Mouse (Mus musculus) hindbrain, embryonic 11.5 days (tissue): ENCODE results near the gene Aatk. TPM values are rescaled to one million over a fixed set of nuclear protein-coding genes. Genes with fewer than 3 reads are reported as not detected.

ENCODE experiments used
- ATAC-seq: fragments of 200-750 bp; cut with Nextera tagmentation; 2 replicates; pipeline ENCODE4 v1.8.0; 2017; ENCODE audit warnings: mild to moderate bottlenecking, moderate TSS enrichment, moderate library complexity; ENCODE audit not compliant: low FRiP score
- DNase-seq: peaks from one replicate; pipeline ENCODE4 v3.0.0-alpha.2; 2015; ENCODE audit warnings: low spot score
- H3K27ac ChIP-seq: fragments of 300-500 bp; sonication (generic); 2 replicates; pipeline ENCODE4 v1.5.1; 2014; ENCODE audit warnings: mild to moderate bottlenecking, low read depth, low read length
- H3K27me3 ChIP-seq: fragments of 300-500 bp; sonication (generic); 2 replicates; pipeline ENCODE4 v1.6.1; 2014; ENCODE audit warnings: mild to moderate bottlenecking, low read length, moderate library complexity, mixed read lengths; ENCODE audit not compliant: control insufficient read depth, insufficient read depth
- H3K36me3 ChIP-seq: fragments of 300-500 bp; sonication (generic); 2 replicates; pipeline ENCODE4 v1.6.1; 2014; ENCODE audit warnings: mild to moderate bottlenecking, low read length, moderate library complexity, mixed read lengths; ENCODE audit not compliant: control insufficient read depth, insufficient read depth
- H3K4me1 ChIP-seq: fragments of 300-500 bp; sonication (generic); replicated peaks from 2 replicates; pipeline ENCODE4 v1.6.1; 2014; ENCODE audit warnings: low read length, mixed read lengths; ENCODE audit not compliant: control insufficient read depth, insufficient read depth
- H3K4me2 ChIP-seq: fragments of 300-500 bp; sonication (generic); replicated peaks from 2 replicates; pipeline ENCODE4 v1.6.1; 2014; ENCODE audit warnings: mild to moderate bottlenecking, low read depth, low read length
- H3K4me3 ChIP-seq: fragments of 300-500 bp; sonication (generic); 2 replicates; pipeline ENCODE4 v1.5.1; 2014; ENCODE audit warnings: low read depth, low read length
- H3K9ac ChIP-seq: fragments of 300-500 bp; sonication (generic); 2 replicates; pipeline ENCODE4 v1.6.1; 2014; ENCODE audit warnings: low read depth, low read length
- H3K9me3 ChIP-seq: fragments of 300-500 bp; sonication (generic); 2 replicates; pipeline ENCODE4 v1.6.1; 2016; ENCODE audit warnings: low read length; ENCODE audit not compliant: control insufficient read depth
- WGBS: fragments of 180-500 bp; shearing (Covaris S2); extraction: QIAGEN DNeasy Blood & Tissue Kit; methylation state at CpG from one replicate; pipeline ENCODE4 v1.1.7; 2014; 5-methylcytosine and 5-hydroxymethylcytosine counted together
- polyA plus RNA-seq: library from polyadenylated mRNA; unstranded; fragments of >200 nt; fragmentation: Nextera tagmentation; extraction: Ambion mirVana; gene quantifications from 2 replicates; pipeline ENCODE4 v1.2.1, GENCODE M21; 2014

Aatk gene
- polyA plus RNA-seq, 1 experiment from 2014 or later = 1.9 TPM

DNA sequence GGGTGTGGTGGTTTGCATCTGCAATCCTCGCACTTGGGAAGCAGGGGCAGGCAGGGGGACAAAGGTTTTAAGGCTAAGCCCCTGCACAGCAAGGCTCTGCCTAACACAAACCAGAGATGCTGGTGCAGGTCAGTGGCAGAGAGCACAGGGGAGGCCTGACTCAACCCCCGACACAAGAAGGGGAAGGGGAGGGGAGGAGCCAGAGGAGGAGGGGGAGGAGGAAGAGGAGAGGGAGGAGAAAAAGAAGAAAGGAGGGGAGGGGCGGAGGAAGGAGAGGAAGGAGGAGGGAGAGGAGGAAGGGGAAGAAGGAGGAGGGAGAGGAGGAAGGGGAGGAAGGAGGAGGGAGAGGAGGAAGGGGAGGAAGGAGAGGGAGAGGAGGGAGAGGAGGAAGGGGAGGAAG, 12.7 kb downstream of the Aatk start:
- no peak overlapping the region for H3K4me2 ChIP-seq
- H3K36me3 ChIP-seq = no peaks in the 10 kb centered on the region
- H3K4me1 ChIP-seq = 0 out of 2 replicates have a peak, but pooled peaks cover 3% of the 10 kb centered on the region
- no peaks in the 10 kb centered on the region for H3K27me3 ChIP-seq
- ATAC-seq (no peak), DNase-seq (no peak)
- WGBS = 22% methylated on average over 3 of the region's 3 CpGs
- no peak overlapping the region for H3K4me3 ChIP-seq
- no peaks in the 10 kb centered on the region for H3K9me3 ChIP-seq
- H3K27ac ChIP-seq = no peak overlapping the region
- H3K9ac ChIP-seq = no peak overlapping the region

DNA sequence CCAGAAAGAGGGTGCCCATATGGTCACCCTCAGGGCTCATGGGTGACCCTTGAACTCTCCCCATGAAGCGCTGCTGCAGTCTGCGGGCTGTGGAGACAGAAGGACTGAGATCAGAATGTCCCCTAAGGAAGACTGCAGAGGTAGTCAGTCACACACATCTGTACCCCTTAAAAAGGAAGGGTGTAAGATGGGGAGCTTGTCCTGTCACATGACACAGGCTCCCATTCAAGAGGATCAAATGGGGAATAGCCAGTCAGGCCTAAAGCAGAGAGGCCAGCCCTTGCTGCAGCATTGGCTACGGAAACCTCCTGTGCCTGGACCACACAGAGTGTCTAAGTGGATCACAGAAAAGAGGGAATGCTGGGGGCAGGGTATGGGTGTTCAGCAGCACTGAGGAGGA, 13.5 kb downstream of the Aatk start:
- DNase-seq (no peak), ATAC-seq (no peak)
- Histone ChIP-seq H3K9ac (no peak overlapping the region), H3K4me3 (no peak overlapping the region), H3K27ac (no peak overlapping the region), H3K36me3 (no peaks in the 10 kb centered on the region), H3K4me1 (0 out of 2 replicates have a peak, but pooled peaks cover 3% of the 10 kb centered on the region), H3K27me3 (no peaks in the 10 kb centered on the region), H3K4me2 (no peak overlapping the region), H3K9me3 (no peaks in the 10 kb centered on the region)
- WGBS = 63% methylated on average over 3 of the region's 3 CpGs

DNA sequence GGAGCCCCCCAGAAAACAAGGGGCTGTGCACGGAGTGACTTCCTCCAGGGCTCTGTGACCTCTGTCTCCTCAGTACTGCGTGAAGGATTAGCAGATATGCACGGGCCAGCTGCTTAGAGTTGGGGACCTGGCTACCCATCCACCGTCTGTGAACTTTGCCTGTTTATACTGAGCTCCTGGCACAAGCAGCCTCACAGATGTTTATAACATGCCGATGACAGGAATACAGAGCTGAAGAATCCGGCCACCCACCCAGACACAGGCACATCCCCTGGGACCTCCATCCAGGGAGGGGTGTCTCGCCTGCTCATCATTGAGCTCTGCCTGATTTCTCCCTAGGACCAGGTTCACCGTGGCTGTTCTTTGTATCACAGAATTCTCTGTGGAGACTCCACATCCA, 14.9 kb downstream of the Aatk start:
- Histone ChIP-seq H3K36me3 (no peaks in the 10 kb centered on the region), H3K27me3 (no peaks in the 10 kb centered on the region), H3K9me3 (no peaks in the 10 kb centered on the region), H3K4me3 (no peak overlapping the region), H3K4me1 (0 out of 2 replicates have a peak, but pooled peaks cover 3% of the 10 kb centered on the region), H3K9ac (no peak overlapping the region), H3K4me2 (no peak overlapping the region), H3K27ac (no peak overlapping the region)
- DNase-seq = no peak
- WGBS = 69% methylated on average over 8 of the region's 8 CpGs
- ATAC-seq = no peak

DNA sequence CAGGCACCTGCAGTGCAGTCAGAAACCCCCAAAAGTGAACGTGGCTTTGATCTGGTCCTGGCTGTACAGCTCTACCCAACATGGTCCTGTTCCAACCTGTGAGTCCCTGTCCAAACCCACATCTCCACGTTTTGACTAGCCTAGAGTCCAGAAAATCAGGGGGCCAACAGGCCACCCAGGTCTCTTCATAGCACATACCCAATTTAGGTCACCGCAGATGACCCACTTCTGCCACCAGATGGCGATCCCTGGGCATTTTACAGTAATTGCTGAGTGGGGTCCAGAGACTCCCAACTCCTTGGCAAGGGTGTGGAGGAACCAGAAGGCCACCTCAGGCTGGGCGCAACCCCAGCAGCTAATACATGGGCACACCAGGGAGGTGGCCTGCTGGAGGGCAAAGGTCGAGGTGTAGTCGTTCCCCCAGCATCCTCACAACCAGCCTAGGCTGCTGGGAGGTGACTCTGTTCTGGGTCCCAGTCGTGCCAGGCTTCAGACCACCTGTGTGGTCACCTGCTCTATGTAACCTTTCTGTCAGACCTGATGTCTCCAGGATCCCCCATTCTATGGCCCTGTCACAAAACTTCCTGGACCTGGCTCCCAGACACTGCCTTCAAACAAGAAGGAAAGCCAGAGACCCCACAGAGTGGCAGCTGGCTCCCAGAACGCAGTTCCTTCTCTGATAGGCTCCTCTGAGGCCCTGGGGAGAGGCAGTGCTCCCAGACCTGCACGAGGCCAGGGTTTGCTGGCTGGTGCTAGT, 16.6 kb downstream of the Aatk start:
- WGBS = 36% methylated on average over 10 of the region's 10 CpGs

DNA sequence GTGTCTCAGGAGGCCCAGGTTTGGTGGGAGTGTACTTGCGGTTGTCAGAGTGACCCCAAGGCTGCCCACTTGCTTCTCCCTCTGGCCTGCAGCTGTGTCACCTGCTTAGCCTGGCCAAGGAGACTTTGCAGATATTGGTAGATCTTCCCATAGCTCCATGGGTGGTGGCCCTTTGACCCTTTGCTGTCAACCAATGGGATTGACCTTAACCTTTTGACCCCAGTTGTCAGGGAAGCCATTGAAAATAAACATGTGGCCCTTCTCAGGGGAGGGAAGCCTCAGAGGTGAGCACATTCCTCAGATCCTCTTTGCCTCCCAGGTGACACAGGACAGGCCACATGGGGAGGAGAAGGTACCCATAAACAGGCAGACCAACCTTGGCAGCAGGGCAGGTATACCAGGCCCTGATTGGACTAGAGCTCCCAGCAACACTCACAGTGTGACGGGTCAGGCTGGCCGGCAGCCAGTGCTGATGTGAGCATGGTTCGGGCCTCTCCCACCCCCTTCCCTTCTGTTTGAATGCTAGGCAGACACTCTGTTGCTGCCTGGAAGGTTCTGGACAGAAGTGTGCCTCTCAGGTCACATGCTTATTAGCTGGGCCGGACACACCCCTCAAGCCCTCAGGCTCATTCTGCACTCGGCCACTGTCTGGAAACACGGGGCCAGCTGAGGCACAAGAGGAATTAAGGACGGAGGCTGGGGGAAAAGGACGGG, 17.4 kb downstream of the Aatk start:
- ATAC-seq (no peak), DNase-seq (no peak)
- Histone ChIP-seq H3K4me3 (no peak overlapping the region), H3K4me2 (no peak overlapping the region), H3K9ac (no peak overlapping the region), H3K9me3 (no peaks in the 10 kb centered on the region), H3K4me1 (0 out of 2 replicates have a peak, but pooled peaks cover 3% of the 10 kb centered on the region), H3K27ac (no peak overlapping the region), H3K27me3 (no peaks in the 10 kb centered on the region), H3K36me3 (no peaks in the 10 kb centered on the region)
- 45% methylated on average over 9 of the region's 9 CpGs for WGBS

More for the DNA sequence above, 16.6 kb downstream of the Aatk start:
- Histone ChIP-seq H3K4me3 (no peak overlapping the region), H3K4me2 (no peak overlapping the region), H3K9ac (no peak overlapping the region), H3K27ac (no peak overlapping the region), H3K27me3 (no peaks in the 10 kb centered on the region), H3K36me3 (no peaks in the 10 kb centered on the region), H3K4me1 (0 out of 2 replicates have a peak, but pooled peaks cover 3% of the 10 kb centered on the region), H3K9me3 (no peaks in the 10 kb centered on the region)
- no peak for ATAC-seq
- peak; percentile 75 for DNase-seq

DNA sequence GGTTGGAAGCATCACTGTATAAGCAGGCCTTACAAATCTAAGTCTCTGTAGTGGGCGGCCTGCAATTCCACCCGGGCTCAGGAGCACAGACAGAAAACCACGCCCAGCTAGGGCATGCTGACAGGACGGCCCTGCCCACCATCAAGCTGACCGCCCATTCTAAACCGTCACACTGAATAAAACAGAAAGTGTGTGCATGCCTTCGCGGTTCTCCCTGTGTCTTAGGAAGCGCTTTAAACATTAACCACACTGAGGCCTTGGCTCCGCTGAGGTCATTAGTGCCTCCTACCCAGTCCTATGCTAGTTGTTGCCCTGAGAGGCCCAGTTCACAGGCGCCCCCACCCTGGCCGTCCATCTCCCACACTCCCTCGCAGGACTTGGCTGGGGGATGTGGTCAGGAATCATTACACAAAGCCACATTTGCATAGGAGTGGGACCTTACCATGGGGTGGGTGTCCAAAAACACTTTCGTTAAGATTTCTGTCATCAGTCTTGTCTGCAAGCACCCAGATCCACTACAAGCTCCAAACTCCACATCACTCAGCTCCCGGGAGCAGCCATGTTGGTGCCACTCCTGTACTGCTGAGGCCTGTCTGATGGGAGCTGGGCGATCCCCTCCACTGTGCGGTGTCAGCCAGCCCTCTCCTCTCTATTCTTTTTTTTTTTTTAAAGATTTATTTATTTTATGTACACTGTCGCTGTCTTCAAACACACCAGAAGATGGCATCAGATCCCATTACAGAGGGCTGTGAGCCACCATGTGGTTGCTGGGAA, 18.5 kb downstream of the Aatk start:
- Histone ChIP-seq H3K4me1 (0 out of 2 replicates have a peak, but pooled peaks cover 3% of the 10 kb centered on the region), H3K27ac (no peak overlapping the region), H3K27me3 (no peaks in the 10 kb centered on the region), H3K9me3 (no peaks in the 10 kb centered on the region), H3K36me3 (no peaks in the 10 kb centered on the region), H3K9ac (no peak overlapping the region), H3K4me2 (no peak overlapping the region), H3K4me3 (no peak overlapping the region)
- no peak for ATAC-seq
- no peak for DNase-seq
- WGBS = 57% methylated on average over 18 of the region's 18 CpGs

DNA sequence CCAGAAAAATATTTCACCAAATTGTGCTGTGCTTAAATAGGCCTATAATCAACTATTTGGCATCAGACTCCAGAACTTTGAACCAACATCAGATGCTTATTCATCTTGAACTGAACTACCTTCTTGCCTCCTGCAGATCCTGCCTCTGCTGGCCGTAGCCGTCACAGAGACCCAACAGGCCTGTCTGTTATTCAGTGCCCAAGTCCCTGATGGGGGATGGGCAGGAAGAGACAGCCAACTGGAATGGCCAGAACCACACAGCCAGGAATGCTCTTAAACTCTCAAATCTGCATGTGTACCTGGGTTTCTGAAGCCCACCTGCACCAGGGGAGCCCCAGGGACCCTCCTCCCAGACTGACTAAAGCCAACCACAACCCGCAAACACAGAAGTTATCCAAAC, 20.0 kb downstream of the Aatk start:
- Histone ChIP-seq H3K4me2 (no peak overlapping the region), H3K27me3 (no peaks in the 10 kb centered on the region), H3K4me1 (peaks cover 11% of the 10 kb centered on the region), H3K9me3 (no peaks in the 10 kb centered on the region), H3K36me3 (no peaks in the 10 kb centered on the region), H3K27ac (no peak overlapping the region), H3K4me3 (no peak overlapping the region), H3K9ac (no peak overlapping the region)
- no peak for ATAC-seq
- DNase-seq = no peak
- WGBS = 79% methylated on average over 3 of the region's 3 CpGs

DNA sequence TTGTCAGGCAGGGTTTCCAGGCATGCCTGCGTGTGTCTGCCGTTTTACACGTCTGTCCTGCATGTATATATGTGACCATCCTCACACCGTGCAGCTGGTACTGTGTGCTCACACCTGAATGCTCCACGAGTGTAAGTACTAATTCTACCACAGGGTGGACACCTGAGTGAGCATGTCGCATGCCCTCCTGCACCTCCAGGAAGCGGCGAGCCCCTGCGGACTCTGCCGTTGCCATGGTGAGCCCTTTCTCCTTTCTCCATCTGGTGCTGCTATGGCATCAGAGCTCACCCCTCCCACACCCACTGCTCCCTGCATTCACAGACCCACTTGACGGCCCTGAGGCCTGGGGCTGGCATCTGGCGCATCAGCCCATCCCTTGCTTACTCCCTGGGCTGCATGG, 24.1 kb downstream of the Aatk start:
- Histone ChIP-seq H3K9ac (no peak overlapping the region), H3K36me3 (no peaks in the 10 kb centered on the region), H3K9me3 (no peaks in the 10 kb centered on the region), H3K27me3 (no peaks in the 10 kb centered on the region), H3K4me3 (no peak overlapping the region), H3K4me1 (peaks cover 17% of the 10 kb centered on the region), H3K4me2 (no peak overlapping the region), H3K27ac (no peak overlapping the region)
- DNase-seq (no peak), ATAC-seq (peak; percentile 49; the same call in 1 of the 2 replicates)
- 51% methylated on average over 12 of the region's 12 CpGs for WGBS
